Mouse (Mus musculus) bone marrow macrophage, adult 2 months (primary cell): Measurements from ENCODE around the gene Wscd2.

Experiments
- CTCF ChIP-seq: IDR thresholded peaks from 2 replicates; pipeline ENCODE4 v1.5.1; 2012; ENCODE audit warnings: low read depth, mild to moderate bottlenecking, low read length, moderate library complexity
- POLR2A ChIP-seq: IDR thresholded peaks from 2 replicates; pipeline ENCODE4 v1.6.1; 2012; ENCODE audit warnings: mild to moderate bottlenecking, low read depth, low read length, borderline replicate concordance

- TF ChIP-seq POLR2A: no peak
- TF ChIP-seq CTCF: no peak
These were observed 65.6 kb downstream of the Wscd2 start for GRCm38 (mm10) chr5:113555684-113556083.
